Comparison of ENCODE assay signal across 8 mouse cellular contexts in genomic region chr13:44977483-44978141, GRCm38 (mm10). TPM values are rescaled to one million over a fixed set of nuclear protein-coding genes. Genes with fewer than 3 reads are reported as not detected.
DNase-seq lines count a peak whose midpoint lies in the region; ATAC-seq and TF ChIP-seq lines count a peak whose summit lies in the region.
"Had no signal": no experiment of that assay in that cellular context is flagged by ENCODE, and none has a peak within 500 bp of the region (broad histone marks: within the 10 kb centered on the region; RNA-seq: fewer than 3 reads in every experiment).

No protein-coding gene starts in this region.

- WGBS in lung, adult 2 months: 88% methylated on average over 2 of the region's 2 CpGs

- no peak for TF ChIP-seq POLR2A in lung, adult 2 months (IDR thresholded peaks at IDR 0.05; ENCODE audit: borderline replicate concordance, extremely low read depth, low read depth, low read length)

- intact Hi-C loops in gastrocnemius, postnatal 14 days (cut with DNase I; ENCODE audit: low total_unique reads): no loop called here

- peak; percentile 20; the same call in 1 of the 2 replicates for TF ChIP-seq CTCF in lung, adult 2 months (IDR thresholded peaks at IDR 0.05; ENCODE audit: insufficient read depth, low read length)

- DNase-seq in lung, adult 2 months: no peak
- no peak for DNase-seq in lung, postnatal 25 days (ENCODE audit: low spot score)
- DNase-seq in ZHBTc4 (ENCODE audit: low read depth, low spot score): peak; percentile 20
- peak; percentile 64 for DNase-seq in retina, postnatal 1 day
- DNase-seq in adrenal gland, postnatal 10 days: no peak
- no peak for DNase-seq in gastrocnemius, postnatal 14 days
- DNase-seq: cerebellum, adult 11 months had no signal

- H3K4me1 ChIP-seq in lung, adult 2 months (ENCODE audit: control insufficient read depth, insufficient read depth, low read length): no peaks in the 10 kb centered on the region

- ATAC-seq in hematopoietic stem cell, adult 5-6 weeks (replicated peaks in 1 of 2; ENCODE audit: insufficient read depth in 1 of 2, low FRiP score in 2 of 2, low TSS enrichment in 1 of 2, low read depth in 1 of 2, poor library complexity in 2 of 2, severe bottlenecking in 2 of 2): peak; percentile 48 to 49; a peak in 2 of 4 replicates

- no peak overlapping the region for H3K4me3 ChIP-seq in lung, adult 2 months (replicated peaks; ENCODE audit: extremely low read depth, low read depth, low read length)

RNA-seq across cellular contexts. Expression of gene Dtnbp1, which starts 24.3 kb away (rescaled TPM):
- polyA plus RNA-seq in lung, adult 2 months (2012; rRNA removed): 45.6 and 70.0 TPM in 2 replicates
- total RNA-seq in hematopoietic stem cell, adult 5-6 weeks (2017): 105 and 121 TPM in 2 replicates
- total RNA-seq in adrenal gland, postnatal 10 days (2021): 10 to 100 TPM; 68.2 to 69.8 TPM
- 10 to 100 TPM; 28.3 to 31.4 TPM for total RNA-seq in gastrocnemius, postnatal 14 days (2021)

Comparison
In these comparisons a context has a peak if more than half of its experiments do, and no peak if none do; other contexts are left out.
1. DNase-seq: peak in ZHBTc4 (single experiment) and retina, postnatal 1 day (single experiment); none in lung, adult 2 months (single experiment), lung, postnatal 25 days (single experiment), adrenal gland, postnatal 10 days (single experiment) and gastrocnemius, postnatal 14 days (single experiment).